Mouse (Mus musculus): ENCODE data around the gene Rbfox1. TPM values are rescaled to one million over a fixed set of nuclear protein-coding genes. Genes with fewer than 3 reads are reported as not detected.
A peak's percentile ranks its signal among the peaks of the same experiment; 100 is the strongest.

Gene Rbfox1
- polyA plus RNA-seq, 1 experiment: not detected

- TF ChIP-seq CTCF (IDR thresholded peaks at IDR 0.05; ENCODE audit: low read depth, low read length) (no peak), POLR2A (IDR thresholded peaks at IDR 0.05; ENCODE audit: borderline replicate concordance, low read depth, low read length) (no peak)
- Histone ChIP-seq H3K4me3 (ENCODE audit: insufficient read depth, low read length) (no peak overlapping the region), H3K4me1 (ENCODE audit: control insufficient read depth, insufficient read depth, low read length) (peaks cover 12% of the 10 kb centered on the region), H3K27ac (ENCODE audit: insufficient read depth, low read depth, low read length) (no peak overlapping the region)
Observed at GRCm38 (mm10) chr16:6840461-6840860, 955.3 kb downstream of the Rbfox1 start.

GRCm38 (mm10) chr16:6842066-6842785, 957.1 kb downstream of the Rbfox1 start:
- TF ChIP-seq POLR2A (IDR thresholded peaks at IDR 0.05; ENCODE audit: borderline replicate concordance, low read depth, low read length) (no peak), CTCF (IDR thresholded peaks at IDR 0.05; ENCODE audit: low read depth, low read length) (no peak)
- Histone ChIP-seq H3K27ac (ENCODE audit: insufficient read depth, low read depth, low read length) (peak overlapping the region; percentile 36; the same call in 1 of the 2 replicates), H3K4me3 (ENCODE audit: insufficient read depth, low read length) (no peak overlapping the region), H3K4me1 (ENCODE audit: control insufficient read depth, insufficient read depth, low read length) (peaks cover 12% of the 10 kb centered on the region)

- H3K4me1 ChIP-seq (ENCODE audit: control insufficient read depth, insufficient read depth, low read length): peaks cover 12% of the 10 kb centered on the region
- no peak overlapping the region for H3K4me3 ChIP-seq (ENCODE audit: insufficient read depth, low read length)
- TF ChIP-seq CTCF (IDR thresholded peaks at IDR 0.05; ENCODE audit: low read depth, low read length) (no peak), POLR2A (IDR thresholded peaks at IDR 0.05; ENCODE audit: borderline replicate concordance, low read depth, low read length) (no peak)
- no peak overlapping the region for H3K27ac ChIP-seq (ENCODE audit: insufficient read depth, low read depth, low read length)
Observed at GRCm38 (mm10) chr16:6844659-6845058, 959.5 kb downstream of the Rbfox1 start.

GRCm38 (mm10) chr16:6851393-6851792, 966.2 kb downstream of the Rbfox1 start:
- no peak overlapping the region for H3K4me3 ChIP-seq (ENCODE audit: insufficient read depth, low read length)
- H3K27ac ChIP-seq (ENCODE audit: insufficient read depth, low read depth, low read length): no peak overlapping the region
- no peak for TF ChIP-seq CTCF (IDR thresholded peaks at IDR 0.05; ENCODE audit: low read depth, low read length)
- TF ChIP-seq POLR2A (IDR thresholded peaks at IDR 0.05; ENCODE audit: borderline replicate concordance, low read depth, low read length): no peak
- no peaks in the 10 kb centered on the region for H3K4me1 ChIP-seq (ENCODE audit: control insufficient read depth, insufficient read depth, low read length)

GRCm38 (mm10) chr16:6853796-6854195, 968.6 kb downstream of the Rbfox1 start:
- no peak overlapping the region for H3K27ac ChIP-seq (ENCODE audit: insufficient read depth, low read depth, low read length)
- H3K4me3 ChIP-seq (ENCODE audit: insufficient read depth, low read length): no peak overlapping the region
- no peaks in the 10 kb centered on the region for H3K4me1 ChIP-seq (ENCODE audit: control insufficient read depth, insufficient read depth, low read length)
- TF ChIP-seq CTCF (IDR thresholded peaks at IDR 0.05; ENCODE audit: low read depth, low read length) (no peak), POLR2A (IDR thresholded peaks at IDR 0.05; ENCODE audit: borderline replicate concordance, low read depth, low read length) (no peak)

GRCm38 (mm10) chr16:6861656-6862055, 976.5 kb downstream of the Rbfox1 start:
- Histone ChIP-seq H3K4me1 (ENCODE audit: control insufficient read depth, insufficient read depth, low read length) (no peaks in the 10 kb centered on the region), H3K4me3 (ENCODE audit: insufficient read depth, low read length) (no peak overlapping the region), H3K27ac (ENCODE audit: insufficient read depth, low read depth, low read length) (no peak overlapping the region)
- TF ChIP-seq POLR2A (IDR thresholded peaks at IDR 0.05; ENCODE audit: borderline replicate concordance, low read depth, low read length) (no peak), CTCF (IDR thresholded peaks at IDR 0.05; ENCODE audit: low read depth, low read length) (no peak)

GRCm38 (mm10) chr16:6882683-6883430, 997.7 kb downstream of the Rbfox1 start:
- no peak overlapping the region for H3K27ac ChIP-seq (ENCODE audit: insufficient read depth, low read depth, low read length)
- no peak overlapping the region for H3K4me3 ChIP-seq (ENCODE audit: insufficient read depth, low read length)
- H3K4me1 ChIP-seq (ENCODE audit: control insufficient read depth, insufficient read depth, low read length): no peaks in the 10 kb centered on the region
- TF ChIP-seq CTCF (IDR thresholded peaks at IDR 0.05; ENCODE audit: low read depth, low read length) (no peak), POLR2A (IDR thresholded peaks at IDR 0.05; ENCODE audit: borderline replicate concordance, low read depth, low read length) (no peak)

GRCm38 (mm10) chr16:6883798-6884197, 998.6 kb downstream of the Rbfox1 start:
- Histone ChIP-seq H3K27ac (ENCODE audit: insufficient read depth, low read depth, low read length) (no peak overlapping the region), H3K4me3 (ENCODE audit: insufficient read depth, low read length) (no peak overlapping the region), H3K4me1 (ENCODE audit: control insufficient read depth, insufficient read depth, low read length) (no peaks in the 10 kb centered on the region)
- no peak for TF ChIP-seq CTCF (IDR thresholded peaks at IDR 0.05; ENCODE audit: low read depth, low read length)
- TF ChIP-seq POLR2A (IDR thresholded peaks at IDR 0.05; ENCODE audit: borderline replicate concordance, low read depth, low read length): no peak

GRCm38 (mm10) chr16:6885617-6886016, 1000.5 kb downstream of the Rbfox1 start:
- H3K4me1 ChIP-seq (ENCODE audit: control insufficient read depth, insufficient read depth, low read length): no peaks in the 10 kb centered on the region
- H3K4me3 ChIP-seq (ENCODE audit: insufficient read depth, low read length): no peak overlapping the region
- H3K27ac ChIP-seq (ENCODE audit: insufficient read depth, low read depth, low read length): no peak overlapping the region
- TF ChIP-seq CTCF (IDR thresholded peaks at IDR 0.05; ENCODE audit: low read depth, low read length) (no peak), POLR2A (IDR thresholded peaks at IDR 0.05; ENCODE audit: borderline replicate concordance, low read depth, low read length) (no peak)

- no peaks in the 10 kb centered on the region for H3K4me1 ChIP-seq (ENCODE audit: control insufficient read depth, insufficient read depth, low read length)
- no peak overlapping the region for H3K27ac ChIP-seq (ENCODE audit: insufficient read depth, low read depth, low read length)
- TF ChIP-seq CTCF (IDR thresholded peaks at IDR 0.05; ENCODE audit: low read depth, low read length) (no peak), POLR2A (IDR thresholded peaks at IDR 0.05; ENCODE audit: borderline replicate concordance, low read depth, low read length) (no peak)
- H3K4me3 ChIP-seq (ENCODE audit: insufficient read depth, low read length): no peak overlapping the region
Observed at GRCm38 (mm10) chr16:6889221-6889620, 1004.1 kb downstream of the Rbfox1 start.

All from bone marrow macrophage, adult 2 months (primary cell).